Mouse (Mus musculus) midbrain, embryonic 12.5 days (tissue): ENCODE results near the gene Slc16a12. TPM values are rescaled to one million over a fixed set of nuclear protein-coding genes. Genes with fewer than 3 reads are reported as not detected.
"Not testable (repeated sequence)": the region's sequence is repeated elsewhere in the genome, so short reads cannot be mapped to it uniquely, and the experiment has no call there.

ENCODE experiments used
- ATAC-seq: fragments of 200-750 bp; cut with Nextera tagmentation; 2 replicates; pipeline ENCODE4 v1.8.0; 2017; ENCODE audit warnings: low read depth, moderate TSS enrichment, moderate library complexity; ENCODE audit not compliant: low FRiP score
- H3K27ac ChIP-seq: fragments of 300-500 bp; sonication (generic); replicated peaks from 2 replicates; pipeline ENCODE4 v1.5.1; 2016; ENCODE audit warnings: mild to moderate bottlenecking
- H3K27me3 ChIP-seq: fragments of 300-500 bp; sonication (generic); 2 replicates; pipeline ENCODE4 v1.6.1; 2016; ENCODE audit warnings: mild to moderate bottlenecking
- H3K36me3 ChIP-seq: fragments of 300-500 bp; sonication (generic); 2 replicates; pipeline ENCODE4 v1.6.1; 2016
- H3K4me1 ChIP-seq: fragments of 300-500 bp; sonication (generic); 2 replicates; pipeline ENCODE4 v1.6.1; 2016
- H3K4me2 ChIP-seq: fragments of 300-500 bp; sonication (generic); replicated peaks from 2 replicates; pipeline ENCODE4 v1.6.1; 2016; ENCODE audit warnings: mild to moderate bottlenecking, moderate library complexity
- H3K4me3 ChIP-seq: fragments of 300-500 bp; sonication (generic); 2 replicates; pipeline ENCODE4 v1.5.1; 2016; ENCODE audit warnings: mild to moderate bottlenecking
- H3K9ac ChIP-seq: fragments of 300-500 bp; sonication (generic); replicated peaks from 2 replicates; pipeline ENCODE4 v1.6.1; 2016; ENCODE audit warnings: mild to moderate bottlenecking, moderate library complexity
- H3K9me3 ChIP-seq: fragments of 300-500 bp; sonication (generic); 2 replicates; pipeline ENCODE4 v1.6.1; 2016; ENCODE audit warnings: mild to moderate bottlenecking
- WGBS: fragments of 180-500 bp; shearing (Covaris S2); methylation state at CpG from one replicate; pipeline ENCODE4 v1.1.7; 2016; 5-methylcytosine and 5-hydroxymethylcytosine counted together
- polyA plus RNA-seq: library from polyadenylated mRNA; unstranded; fragments of >200 nt; fragmentation: Nextera tagmentation; extraction: Ambion mirVana; gene quantifications from 2 replicates; pipeline ENCODE4 v1.2.1, GENCODE M21; 2016

Gene Slc16a12
- polyA plus RNA-seq, 1 experiment from 2014 or later, result 3.6 TPM

DNA sequence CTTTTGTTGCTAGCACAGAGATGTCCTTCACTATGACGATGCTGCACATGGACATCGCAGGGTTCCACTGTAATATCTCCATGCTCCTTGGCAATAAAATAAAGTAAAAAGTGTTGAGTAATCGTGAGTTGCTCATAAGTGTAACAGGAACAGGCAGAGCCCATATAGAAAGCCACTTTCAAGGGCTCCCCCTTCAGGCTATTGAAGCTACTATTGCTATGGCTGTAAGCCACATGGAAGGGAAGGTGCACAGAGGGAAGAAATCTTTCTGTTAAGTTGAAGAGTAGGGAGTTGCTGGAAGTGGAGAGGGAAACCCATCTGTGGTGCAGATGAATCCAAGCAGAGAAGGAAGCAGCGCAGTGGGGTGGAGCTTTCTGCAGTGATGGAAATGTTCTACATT is 4.1 kb upstream of the Slc16a12 start:
- WGBS, result 77% methylated on average over 4 of the region's 4 CpGs
- no peak overlapping the region for H3K4me2 ChIP-seq
- no peak overlapping the region for H3K4me3 ChIP-seq
- no peak for ATAC-seq
- H3K9ac ChIP-seq, result no peak overlapping the region
- no peak overlapping the region for H3K27ac ChIP-seq
- peaks cover 20% of the 10 kb centered on the region for H3K27me3 ChIP-seq
- H3K36me3 ChIP-seq, result no peaks in the 10 kb centered on the region
- peaks cover 10% of the 10 kb centered on the region; the same call in 1 of the 2 replicates for H3K4me1 ChIP-seq
- no peaks in the 10 kb centered on the region for H3K9me3 ChIP-seq

DNA sequence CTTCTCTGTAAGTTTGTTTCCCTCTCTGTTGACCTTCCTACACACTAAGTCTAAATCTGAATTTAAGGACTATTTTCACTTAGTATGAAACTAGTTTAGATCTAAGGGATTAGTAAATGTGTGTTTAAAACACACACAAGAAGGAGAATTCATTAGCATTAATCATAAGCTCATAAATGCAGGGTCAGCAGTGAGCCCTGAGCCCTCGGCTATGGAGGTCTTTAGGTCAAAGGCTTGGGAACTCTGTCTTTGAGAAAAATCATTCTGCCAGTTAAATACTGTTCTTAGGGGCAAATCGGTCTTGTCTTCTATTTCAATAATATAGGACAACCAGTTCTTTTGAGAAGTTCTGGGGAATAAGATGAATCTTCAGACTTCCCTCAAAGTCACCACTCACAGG is 1.9 kb upstream of the Slc16a12 start:
- H3K4me2 ChIP-seq, result no peak overlapping the region
- no peaks in the 10 kb centered on the region for H3K36me3 ChIP-seq
- H3K9ac ChIP-seq, result no peak overlapping the region
- no peak overlapping the region for H3K4me3 ChIP-seq
- H3K4me1 ChIP-seq, result peaks cover 10% of the 10 kb centered on the region; the same call in 1 of the 2 replicates
- ATAC-seq, result no peak
- WGBS, result 48% methylated on average over 2 of the region's 2 CpGs
- peaks cover 26% of the 10 kb centered on the region for H3K27me3 ChIP-seq
- H3K27ac ChIP-seq, result no peak overlapping the region
- no peaks in the 10 kb centered on the region for H3K9me3 ChIP-seq

DNA sequence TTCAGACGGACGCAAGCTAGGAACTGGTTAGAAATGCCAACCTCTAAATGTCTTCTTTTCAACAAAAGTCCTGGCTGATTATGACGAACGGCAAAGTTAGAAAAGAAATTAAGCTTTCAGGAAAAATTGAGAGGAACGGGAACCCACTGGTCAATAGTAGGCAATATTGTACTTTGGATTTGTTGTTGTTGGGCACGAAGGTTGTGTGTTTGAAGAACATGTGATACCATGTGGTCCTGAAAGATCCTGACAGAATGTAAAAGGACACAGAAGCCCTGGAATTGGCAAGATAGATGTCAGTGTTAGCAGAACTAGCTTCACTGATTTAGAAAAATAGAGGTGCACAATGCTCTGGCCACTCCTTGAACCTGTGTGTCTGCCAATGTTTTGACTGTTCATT is 880 bp upstream of the Slc16a12 start:
- H3K4me1 ChIP-seq, result peaks cover 10% of the 10 kb centered on the region; the same call in 1 of the 2 replicates
- H3K27me3 ChIP-seq, result peaks cover 26% of the 10 kb centered on the region
- ATAC-seq, H3K36me3 ChIP-seq, H3K27ac ChIP-seq, H3K9me3 ChIP-seq, H3K4me3 ChIP-seq, H3K9ac ChIP-seq, H3K4me2 ChIP-seq: not testable (repeated sequence)
- 91% methylated on average over 6 of the region's 6 CpGs for WGBS

DNA sequence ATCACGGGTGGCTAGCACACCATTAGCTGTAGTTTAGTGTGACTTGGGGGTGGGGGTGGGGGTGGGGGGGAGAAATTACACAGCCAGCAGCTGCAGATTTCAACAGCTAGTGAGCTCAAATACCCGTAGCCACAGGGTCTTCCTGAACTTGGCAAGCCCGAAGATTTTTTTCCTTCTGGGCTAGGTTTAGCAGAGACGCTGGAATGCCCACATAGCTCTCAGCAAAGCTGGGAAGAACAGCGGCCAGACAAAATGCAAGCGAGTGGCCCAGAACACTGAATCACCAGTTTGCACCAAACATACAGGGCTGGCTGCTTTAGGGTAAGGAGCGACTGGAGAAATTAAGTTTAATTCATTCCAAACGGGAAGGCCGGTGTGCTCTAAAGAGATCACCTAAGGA is 888 bp downstream of the Slc16a12 start:
- Histone ChIP-seq H3K9me3 (no peaks in the 10 kb centered on the region), H3K27ac (no peak overlapping the region), H3K4me2 (peak overlapping the region; percentile 100), H3K4me3 (peak overlapping the region; percentile 67), H3K4me1 (peaks cover 10% of the 10 kb centered on the region; the same call in 1 of the 2 replicates), H3K9ac (no peak overlapping the region), H3K27me3 (peaks cover 26% of the 10 kb centered on the region), H3K36me3 (no peaks in the 10 kb centered on the region)
- WGBS, result 16% methylated on average over 9 of the region's 9 CpGs
- peak; percentile 3; the same call in 1 of the 2 replicates for ATAC-seq

DNA sequence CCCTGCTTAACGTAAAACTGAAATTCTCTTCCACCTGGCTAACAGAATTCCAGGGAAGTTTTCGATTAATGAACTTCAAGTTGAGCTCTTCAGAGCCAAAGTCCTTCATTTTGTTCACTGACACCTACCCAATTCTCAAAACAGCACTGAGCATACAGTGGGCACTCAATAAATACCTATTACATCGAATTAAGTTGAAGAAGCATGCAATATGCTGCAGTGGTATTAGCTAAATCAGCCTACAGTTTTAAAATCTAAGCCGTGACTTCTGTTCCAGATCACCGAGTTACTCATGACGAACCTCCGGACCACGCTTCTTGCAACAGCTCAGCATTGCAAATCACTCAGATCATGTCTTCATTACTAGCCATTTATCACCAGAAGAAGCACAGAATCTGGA is 2.1 kb downstream of the Slc16a12 start:
- H3K9me3 ChIP-seq, result no peaks in the 10 kb centered on the region
- H3K27ac ChIP-seq, result no peak overlapping the region
- no peak overlapping the region for H3K4me2 ChIP-seq
- ATAC-seq, result no peak
- H3K4me3 ChIP-seq, result no peak overlapping the region
- no peak overlapping the region for H3K9ac ChIP-seq
- H3K27me3 ChIP-seq, result peaks cover 26% of the 10 kb centered on the region
- H3K4me1 ChIP-seq, result peaks cover 10% of the 10 kb centered on the region; the same call in 1 of the 2 replicates
- 83% methylated on average over 8 of the region's 8 CpGs for WGBS
- H3K36me3 ChIP-seq, result no peaks in the 10 kb centered on the region

DNA sequence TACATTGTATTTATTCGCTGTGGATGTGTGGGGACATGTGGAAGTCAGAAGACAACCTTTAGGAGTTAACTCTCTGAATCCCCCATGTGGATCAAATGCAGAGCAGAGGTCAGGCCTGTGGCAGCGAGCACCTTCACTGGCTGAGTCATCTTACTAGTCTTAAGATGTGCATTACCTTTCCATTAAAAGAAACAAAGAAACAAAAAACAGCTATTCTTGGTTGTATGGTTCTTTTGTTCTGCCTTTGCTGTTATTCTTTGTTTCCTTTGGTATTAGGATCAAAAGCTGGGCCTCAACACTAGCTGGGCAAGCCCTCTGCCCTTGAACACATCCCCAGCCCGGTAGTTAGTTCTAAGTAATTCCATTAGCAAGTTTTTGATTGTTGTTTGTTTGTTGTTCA is 9.2 kb downstream of the Slc16a12 start:
- H3K27me3 ChIP-seq, result no peaks in the 10 kb centered on the region
- H3K9ac ChIP-seq, result no peak overlapping the region
- 77% methylated on average over 3 of the region's 3 CpGs for WGBS

DNA sequence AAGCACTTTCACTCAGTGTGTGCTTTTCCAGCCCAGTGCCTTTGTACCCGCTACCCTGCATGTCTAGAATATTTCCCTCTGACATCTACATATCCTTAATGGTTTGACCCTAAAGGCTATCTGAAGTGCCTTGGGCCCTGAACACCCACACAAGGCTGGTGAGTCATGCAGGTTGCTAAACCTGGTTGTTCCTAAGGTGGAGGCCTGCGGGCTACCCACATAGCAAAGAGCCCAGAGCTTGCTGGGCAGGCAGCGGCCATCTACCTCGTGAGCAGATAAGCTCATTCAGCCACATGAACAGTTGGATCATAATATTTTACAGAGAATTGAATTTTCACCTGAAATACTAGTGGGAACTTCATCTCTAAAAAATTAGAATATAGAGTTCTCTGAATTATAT is 11.2 kb downstream of the Slc16a12 start:
- Histone ChIP-seq H3K9ac (no peak overlapping the region), H3K4me2 (no peak overlapping the region), H3K4me1 (no peaks in the 10 kb centered on the region), H3K27ac (no peak overlapping the region), H3K27me3 (no peaks in the 10 kb centered on the region), H3K36me3 (no peaks in the 10 kb centered on the region), H3K9me3 (no peaks in the 10 kb centered on the region), H3K4me3 (no peak overlapping the region)
- 90% methylated on average over 4 of the region's 4 CpGs for WGBS
- no peak for ATAC-seq

More for the DNA sequence above, 9.2 kb downstream of the Slc16a12 start:
- no peaks in the 10 kb centered on the region for H3K36me3 ChIP-seq
- ATAC-seq, result no peak
- no peaks in the 10 kb centered on the region for H3K9me3 ChIP-seq
- H3K27ac ChIP-seq, result no peak overlapping the region
- no peaks in the 10 kb centered on the region for H3K4me1 ChIP-seq
- no peak overlapping the region for H3K4me2 ChIP-seq
- no peak overlapping the region for H3K4me3 ChIP-seq

DNA sequence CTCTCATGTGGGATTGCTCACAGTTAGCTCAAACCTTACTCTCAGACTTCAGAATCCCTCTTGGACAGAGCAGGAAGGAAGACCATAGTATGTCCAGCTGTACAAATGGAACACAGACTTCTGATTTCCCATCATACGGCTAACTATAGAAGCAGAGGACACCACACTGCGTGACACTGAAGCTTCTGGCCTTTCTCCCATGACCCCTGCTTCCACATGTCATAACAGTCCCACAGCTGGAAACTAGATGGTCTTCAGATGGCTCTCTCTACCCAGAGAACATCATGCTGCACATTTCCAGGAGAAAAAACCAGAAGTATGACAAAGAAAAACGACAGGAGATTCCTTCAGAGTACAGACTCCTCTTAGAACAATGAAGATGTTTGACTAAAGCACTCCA is 14.1 kb downstream of the Slc16a12 start:
- Histone ChIP-seq H3K27ac (no peak overlapping the region), H3K4me3 (no peak overlapping the region), H3K4me2 (no peak overlapping the region), H3K36me3 (no peaks in the 10 kb centered on the region), H3K4me1 (no peaks in the 10 kb centered on the region), H3K9me3 (no peaks in the 10 kb centered on the region), H3K27me3 (no peaks in the 10 kb centered on the region), H3K9ac (no peak overlapping the region)
- ATAC-seq, result no peak
- 71% methylated on average over 3 of the region's 3 CpGs for WGBS

DNA sequence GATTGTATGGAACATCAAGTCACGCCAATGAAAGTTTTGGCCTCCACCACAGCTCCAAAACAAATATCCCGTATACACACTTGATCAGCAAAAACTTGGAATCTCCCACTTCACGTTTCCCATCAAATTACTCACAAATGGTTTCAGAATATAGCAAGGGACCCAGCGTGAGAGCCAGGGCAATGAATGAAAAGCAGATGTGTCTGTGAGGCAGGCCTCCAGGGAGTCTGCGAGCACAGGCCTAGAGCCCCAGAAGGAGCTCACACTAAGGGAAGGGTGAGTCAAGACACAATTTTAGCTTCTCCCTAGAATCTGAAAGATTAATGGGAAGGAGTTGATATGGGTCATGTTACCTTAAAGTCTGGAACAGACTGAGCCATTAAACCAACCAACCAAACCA is 15.7 kb downstream of the Slc16a12 start:
- Histone ChIP-seq H3K4me3 (no peak overlapping the region), H3K27me3 (no peaks in the 10 kb centered on the region), H3K4me2 (no peak overlapping the region), H3K9ac (no peak overlapping the region), H3K27ac (no peak overlapping the region), H3K4me1 (no peaks in the 10 kb centered on the region), H3K36me3 (no peaks in the 10 kb centered on the region), H3K9me3 (no peaks in the 10 kb centered on the region)
- ATAC-seq, result no peak
- WGBS, result 83% methylated on average over 5 of the region's 5 CpGs

DNA sequence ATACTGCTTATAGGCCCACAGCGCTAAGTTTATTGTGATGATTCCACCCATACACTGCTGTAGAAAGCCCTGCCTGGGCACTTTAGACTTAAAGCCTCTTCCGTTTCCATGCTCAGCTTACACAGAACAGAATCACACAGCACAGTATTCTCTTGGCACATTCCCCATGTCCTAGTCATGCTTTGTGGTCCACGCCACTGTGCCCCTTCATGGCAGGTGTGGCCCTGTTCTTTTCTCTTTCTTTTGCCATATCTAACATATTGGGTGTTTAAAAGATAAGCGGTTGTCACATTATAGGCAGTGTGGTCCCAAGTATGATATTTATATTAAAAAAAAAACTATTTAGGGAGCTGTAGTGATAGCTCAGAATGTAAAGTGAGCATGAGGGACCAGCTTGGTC is 16.5 kb downstream of the Slc16a12 start:
- H3K9me3 ChIP-seq, result no peaks in the 10 kb centered on the region
- no peak overlapping the region for H3K4me2 ChIP-seq
- no peak for ATAC-seq
- no peak overlapping the region for H3K4me3 ChIP-seq
- H3K36me3 ChIP-seq, result no peaks in the 10 kb centered on the region
- 91% methylated on average over 4 of the region's 4 CpGs for WGBS
- H3K27ac ChIP-seq, result no peak overlapping the region
- H3K27me3 ChIP-seq, result no peaks in the 10 kb centered on the region
- H3K9ac ChIP-seq, result no peak overlapping the region
- H3K4me1 ChIP-seq, result no peaks in the 10 kb centered on the region

DNA sequence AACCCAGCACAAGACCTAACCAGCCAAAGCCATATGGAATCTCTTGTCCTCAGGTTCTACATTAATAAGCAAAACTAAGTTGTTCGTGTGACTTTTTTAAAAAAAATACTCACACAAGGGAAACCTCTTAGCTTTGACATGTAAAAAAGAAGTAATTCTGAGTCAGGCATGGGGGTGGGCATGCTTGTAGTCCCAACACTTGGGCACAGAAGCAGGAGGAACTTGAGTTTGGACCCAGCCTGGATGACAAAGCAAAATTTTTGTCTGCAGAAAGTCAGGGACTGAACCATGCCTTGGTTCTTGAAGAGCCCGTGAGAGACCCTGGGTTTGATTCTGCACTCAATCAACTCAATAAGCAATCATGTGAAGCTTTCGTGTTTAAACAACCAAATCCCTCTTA is 17.6 kb downstream of the Slc16a12 start:
- Histone ChIP-seq H3K4me3 (no peak overlapping the region), H3K4me2 (no peak overlapping the region), H3K27me3 (no peaks in the 10 kb centered on the region), H3K9ac (no peak overlapping the region), H3K4me1 (no peaks in the 10 kb centered on the region), H3K9me3 (no peaks in the 10 kb centered on the region), H3K27ac (no peak overlapping the region), H3K36me3 (no peaks in the 10 kb centered on the region)
- 84% methylated on average over 3 of the region's 3 CpGs for WGBS
- no peak for ATAC-seq

DNA sequence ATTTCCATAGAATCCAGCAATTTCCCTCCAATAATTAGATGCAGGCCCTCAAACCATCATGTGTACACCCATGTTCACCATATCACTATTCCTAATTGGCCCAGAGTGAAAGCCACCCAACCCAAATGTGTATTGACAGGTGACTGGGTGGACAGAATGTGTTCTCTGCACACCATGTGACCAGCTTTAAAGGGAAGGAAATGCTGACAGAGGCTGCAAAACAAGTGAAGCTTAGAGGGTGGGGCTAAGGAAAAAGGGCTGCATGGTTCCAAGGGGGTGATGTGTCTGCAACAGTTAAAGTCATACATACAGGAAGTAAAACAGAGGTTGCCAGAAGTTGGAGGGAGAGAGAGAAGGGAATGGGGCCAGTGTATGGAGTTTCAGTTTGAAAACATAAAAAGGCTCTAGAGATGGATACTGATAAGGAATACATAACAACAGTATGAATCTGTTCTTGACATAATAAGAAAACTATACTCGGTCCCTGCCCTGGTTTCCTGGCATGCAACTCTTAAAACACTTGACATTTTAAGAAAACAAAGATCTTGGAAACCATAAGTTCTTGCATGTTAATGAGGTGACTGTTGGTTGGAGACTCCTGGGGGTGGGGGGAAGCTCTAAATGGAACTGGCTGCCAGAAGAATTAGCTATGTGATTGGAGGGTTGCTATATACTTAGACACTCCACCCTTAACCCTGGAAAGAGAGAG is 20.7 kb downstream of the Slc16a12 start:
- Histone ChIP-seq H3K4me2 (no peak overlapping the region), H3K4me1 (no peaks in the 10 kb centered on the region), H3K9me3 (no peaks in the 10 kb centered on the region), H3K4me3 (no peak overlapping the region), H3K36me3 (no peaks in the 10 kb centered on the region), H3K9ac (no peak overlapping the region), H3K27me3 (no peaks in the 10 kb centered on the region), H3K27ac (no peak overlapping the region)
- ATAC-seq, result no peak
- 96% methylated on average over 1 of the region's 1 CpGs for WGBS

DNA sequence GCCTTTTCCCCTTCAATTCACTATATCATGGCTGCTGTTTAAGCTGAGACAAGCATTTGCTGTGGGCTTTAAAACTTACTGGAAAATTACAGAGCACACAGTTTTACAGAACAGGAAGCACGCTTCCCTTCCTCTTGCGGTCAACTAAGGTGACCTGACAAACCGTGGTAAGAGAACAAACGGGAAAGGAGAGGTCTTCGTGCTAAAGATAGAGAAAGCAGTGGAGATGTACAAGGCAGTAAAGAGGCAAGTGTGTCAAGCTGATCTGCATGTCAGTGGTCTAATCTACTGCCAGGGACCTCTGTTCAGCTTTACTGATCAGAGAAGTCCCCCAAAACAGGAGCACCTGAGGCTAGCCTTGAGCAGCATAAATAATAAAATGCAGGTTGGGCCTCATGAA is 21.7 kb downstream of the Slc16a12 start:
- Histone ChIP-seq H3K27ac (no peak overlapping the region), H3K27me3 (no peaks in the 10 kb centered on the region), H3K4me3 (no peak overlapping the region), H3K36me3 (no peaks in the 10 kb centered on the region), H3K9ac (no peak overlapping the region), H3K9me3 (no peaks in the 10 kb centered on the region), H3K4me1 (no peaks in the 10 kb centered on the region), H3K4me2 (no peak overlapping the region)
- ATAC-seq, result no peak
- 91% methylated on average over 5 of the region's 5 CpGs for WGBS
